Mouse (Mus musculus) liver, adult 2 months (tissue): ENCODE data around the gene Ntf5. TPM values are rescaled to one million over a fixed set of nuclear protein-coding genes. Genes with fewer than 3 reads are reported as not detected.

Source experiments
- DNase-seq: peaks from one replicate; pipeline ENCODE4 v3.0.0-alpha.2; 2011; ENCODE audit warnings: low read depth, low spot score; ENCODE audit errors: extremely low read depth
- H3K27ac ChIP-seq: fragments of 200-500 bp; replicated peaks from 2 replicates; pipeline ENCODE4 v1.5.1; 2012; ENCODE audit warnings: low read depth, mild to moderate bottlenecking, control low read depth, inconsistent platforms, low read length; ENCODE audit not compliant: insufficient read depth
- H3K27me3 ChIP-seq: fragments of 200-500 bp; 2 replicates; pipeline ENCODE4 v1.6.1; 2012; ENCODE audit warnings: mild to moderate bottlenecking, moderate library complexity, low read length, inconsistent platforms; ENCODE audit not compliant: control insufficient read depth, insufficient read depth
- H3K36me3 ChIP-seq: fragments of 200-500 bp; 2 replicates; pipeline ENCODE4 v1.6.1; 2012; ENCODE audit warnings: low read length, inconsistent platforms; ENCODE audit not compliant: control insufficient read depth, insufficient read depth
- H3K4me1 ChIP-seq: fragments of 200-500 bp; 2 replicates; pipeline ENCODE4 v1.6.1; 2011; ENCODE audit warnings: low read length; ENCODE audit not compliant: control insufficient read depth, insufficient read depth
- H3K4me3 ChIP-seq: fragments of 200-500 bp; 2 replicates; pipeline ENCODE4 v1.5.1; 2011; ENCODE audit warnings: low read depth, mild to moderate bottlenecking, control low read depth, low read length, moderate library complexity; ENCODE audit not compliant: insufficient read depth
- H3K79me2 ChIP-seq: fragments of 200-500 bp; 2 replicates; pipeline ENCODE4 v1.6.1; 2012; ENCODE audit warnings: inconsistent platforms, mild to moderate bottlenecking, low read length, moderate library complexity; ENCODE audit not compliant: control insufficient read depth, insufficient read depth
- H3K9ac ChIP-seq: fragments of 200-500 bp; 2 replicates; pipeline ENCODE4 v1.6.1; 2012; ENCODE audit warnings: low read depth, mild to moderate bottlenecking, control low read depth, inconsistent platforms, low read length
- CTCF ChIP-seq: fragments of 200-500 bp; IDR thresholded peaks from 2 replicates; pipeline ENCODE4 v1.5.1; 2011; ENCODE audit warnings: low read depth, low read length, control low read depth
- POLR2A ChIP-seq: fragments of 200-500 bp; IDR thresholded peaks from 2 replicates; pipeline ENCODE4 v1.6.1; 2011; ENCODE audit warnings: low read length, control low read depth; ENCODE audit not compliant: insufficient read depth; ENCODE audit errors: extremely low read depth
- WGBS: fragments of 180-500 bp; shearing (Covaris S2); methylation state at CpG from one replicate; pipeline ENCODE4 v1.1.7; 2018; 5-methylcytosine and 5-hydroxymethylcytosine counted together
- polyA plus RNA-seq: library from polyadenylated mRNA; depleted of rRNA; stranded (reverse); fragments of >200 nt; gene quantifications from 2 replicates; pipeline ENCODE4 v1.2.3, GENCODE M21; 2012
- total RNA-seq: library from RNA; depleted of rRNA; stranded (reverse); fragments of >200 nt; gene quantifications from 2 replicates; pipeline ENCODE4 v1.2.3, GENCODE M21; 2014

Ntf5 gene
- total and polyA plus RNA-seq, 2 experiments = not detected

DNA sequence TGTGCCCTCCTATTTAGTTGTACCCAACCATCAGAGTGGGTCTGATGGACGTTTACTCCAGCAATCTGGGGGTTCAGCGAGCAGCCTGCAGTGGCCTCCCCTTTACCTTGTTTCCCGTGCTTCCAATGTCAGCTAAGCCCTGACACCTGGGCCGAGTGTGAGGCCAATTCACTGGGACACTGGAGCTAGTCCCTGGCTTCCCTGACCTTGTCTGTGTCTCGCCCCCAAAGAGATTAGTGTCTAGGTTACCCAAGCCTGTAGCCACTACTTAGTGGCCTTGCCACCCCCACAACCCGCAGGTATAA lies 7.1 kb downstream of the Ntf5 start, which contains the start of gene Lhb:
Lhb (plus strand) TSS at position 206 of the 305 bp plus-strand sequence.
- TF ChIP-seq CTCF = no peak
- no peak for TF ChIP-seq POLR2A
- Histone ChIP-seq H3K27ac (no peak within 1 kb of the TSS), H3K79me2 (no peaks in the 10 kb centered on the region), H3K27me3 (peaks cover 4% of the 10 kb centered on the region; the same call in 1 of the 2 replicates), H3K4me1 (no peaks in the 10 kb centered on the region), H3K9ac (no peak within 1 kb of the TSS), H3K36me3 (no peaks in the 10 kb centered on the region; the same call in 1 of the 2 replicates), H3K4me3 (no peak within 1 kb of the TSS)
- 87% methylated on average over 6 of the region's 6 CpGs for WGBS
- no peak for DNase-seq

- Histone ChIP-seq H3K27ac (no peak overlapping the region), H3K9ac (no peak overlapping the region), H3K79me2 (no peaks in the 10 kb centered on the region), H3K27me3 (no peaks in the 10 kb centered on the region), H3K4me3 (no peak overlapping the region), H3K36me3 (no peaks in the 10 kb centered on the region; the same call in 1 of the 2 replicates), H3K4me1 (no peaks in the 10 kb centered on the region)
- WGBS = 97% methylated on average over 14 of the region's 14 CpGs
- DNase-seq = no peak
- TF ChIP-seq POLR2A (no peak), CTCF (no peak)
These were observed 7.7 kb downstream of the Ntf5 start for GRCm38 (mm10) chr7:45421194-45421593.

- Histone ChIP-seq H3K27me3 (no peaks in the 10 kb centered on the region), H3K4me3 (no peak overlapping the region), H3K36me3 (no peaks in the 10 kb centered on the region; the same call in 1 of the 2 replicates), H3K27ac (no peak overlapping the region), H3K79me2 (0 out of 2 replicates have a peak, but pooled peaks cover 4% of the 10 kb centered on the region), H3K9ac (no peak overlapping the region), H3K4me1 (no peaks in the 10 kb centered on the region)
- 84% methylated on average over 8 of the region's 8 CpGs for WGBS
- DNase-seq = no peak
- TF ChIP-seq CTCF (no peak), POLR2A (no peak)
These were observed 13.1 kb downstream of the Ntf5 start for GRCm38 (mm10) chr7:45426556-45426955.

DNA sequence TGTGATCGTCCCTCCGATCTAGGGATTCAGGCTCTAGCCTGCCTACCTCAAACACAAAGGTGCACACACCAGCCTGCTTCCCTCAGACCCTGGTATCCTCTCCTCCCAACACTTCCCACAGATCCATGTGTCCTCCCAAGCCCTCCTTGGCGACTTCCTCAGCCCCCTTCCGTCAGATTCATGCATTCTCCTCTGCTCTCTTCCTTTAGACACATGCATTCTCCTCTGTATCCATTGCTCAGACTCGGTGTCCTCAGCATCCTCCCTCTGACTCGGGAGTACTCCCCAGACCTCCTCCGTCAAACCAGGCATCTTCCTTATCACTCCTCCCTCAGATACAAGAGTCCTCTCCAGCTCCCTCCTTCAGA lies 20.3 kb downstream of the Ntf5 start:
- H3K27me3 ChIP-seq = no peaks in the 10 kb centered on the region
- H3K79me2 ChIP-seq = peaks cover 12% of the 10 kb centered on the region; the same call in 1 of the 2 replicates
- under 1% methylated on average over 7 of the region's 7 CpGs for WGBS
- TF ChIP-seq CTCF = no peak
- TF ChIP-seq POLR2A = no peak
- no peak for DNase-seq
- H3K9ac ChIP-seq = peak overlapping the region; percentile 60
- H3K27ac ChIP-seq = no peak overlapping the region; the same call in 1 of the 2 replicates
- peak overlapping the region; percentile 55 for H3K4me3 ChIP-seq
- peaks cover 14% of the 10 kb centered on the region for H3K4me1 ChIP-seq
- no peaks in the 10 kb centered on the region for H3K36me3 ChIP-seq

DNA sequence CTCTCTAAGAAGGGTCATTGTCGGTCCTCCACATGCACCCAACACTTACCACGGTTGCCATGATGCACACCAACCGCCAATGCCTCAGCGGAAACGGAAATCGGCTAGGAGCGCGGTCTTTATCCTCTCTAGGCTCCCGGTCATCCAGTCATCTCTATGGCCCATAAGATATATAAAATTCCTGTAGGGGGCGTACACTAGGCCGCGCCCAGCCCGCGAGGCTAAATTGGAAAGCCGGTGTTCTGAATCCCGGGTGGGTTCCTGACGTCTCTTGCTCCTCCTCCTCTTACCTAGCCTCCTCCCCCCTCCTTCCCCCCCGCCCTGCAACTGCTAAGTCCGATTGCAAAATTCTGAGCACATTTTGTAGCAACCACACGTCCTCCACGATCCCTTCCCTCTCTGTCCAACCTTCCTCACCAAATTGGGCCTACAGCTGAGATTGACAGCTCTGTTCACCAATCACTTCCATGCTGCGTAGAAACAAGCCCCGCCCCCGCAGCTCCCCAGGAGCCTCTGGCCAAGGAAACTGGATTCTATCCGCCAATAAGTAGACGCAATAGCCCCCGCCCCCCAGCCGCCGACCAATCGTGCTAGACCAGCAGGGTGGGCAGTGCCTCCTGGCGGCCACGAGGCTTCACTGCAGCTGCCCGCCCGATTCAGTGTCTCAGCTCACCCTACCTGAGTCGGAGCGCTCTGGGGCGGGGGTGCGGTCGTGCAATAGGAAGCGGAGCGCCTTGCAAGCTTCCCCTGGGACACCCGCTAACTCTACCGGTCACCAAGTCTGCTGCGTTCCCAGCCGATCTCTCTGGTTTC lies 20.9 kb downstream of the Ntf5 start, which contains the start of gene Gys1:
Gys1 (plus strand) TSS at position 642 of the 813 bp plus-strand sequence.
- no peaks in the 10 kb centered on the region for H3K27me3 ChIP-seq
- peak; percentile 100 for DNase-seq
- peaks cover 12% of the 10 kb centered on the region; the same call in 1 of the 2 replicates for H3K79me2 ChIP-seq
- H3K4me3 ChIP-seq = peak within 1 kb of the TSS; percentile 61
- peak within 1 kb of the TSS; percentile 72 for H3K9ac ChIP-seq
- WGBS = 1% methylated on average over 45 of the region's 45 CpGs
- H3K4me1 ChIP-seq = peaks cover 14% of the 10 kb centered on the region
- no peaks in the 10 kb centered on the region for H3K36me3 ChIP-seq
- peak within 1 kb of the TSS; percentile 11 for H3K27ac ChIP-seq
- TF ChIP-seq CTCF (peak; percentile 94), POLR2A (peak; percentile 61; the same call in 1 of the 2 replicates)

DNA sequence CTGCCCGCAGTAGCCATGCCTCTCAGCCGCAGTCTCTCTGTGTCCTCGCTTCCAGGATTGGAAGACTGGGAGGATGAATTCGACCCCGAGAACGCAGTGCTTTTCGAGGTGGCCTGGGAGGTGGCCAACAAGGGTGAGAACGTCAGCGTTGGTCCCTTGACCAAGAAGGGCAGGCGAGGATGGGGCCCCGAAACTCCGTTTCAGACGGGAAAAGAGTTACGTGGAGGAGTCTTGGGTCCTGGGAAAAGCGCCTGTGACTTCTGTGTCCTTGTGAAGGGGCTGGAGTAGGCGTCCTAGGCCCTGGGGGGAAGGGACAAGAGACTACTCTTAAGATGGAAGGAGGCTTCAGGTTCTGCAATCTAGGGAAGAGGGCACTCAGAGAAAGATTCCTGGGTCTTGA lies 21.5 kb downstream of the Ntf5 start:
- under 1% methylated on average over 16 of the region's 16 CpGs for WGBS
- peaks cover 14% of the 10 kb centered on the region for H3K4me1 ChIP-seq

More for the DNA sequence above, 21.5 kb downstream of the Ntf5 start:
- TF ChIP-seq CTCF (no peak), POLR2A (no peak)
- Histone ChIP-seq H3K27ac (peak overlapping the region; percentile 11; the same call in 1 of the 2 replicates), H3K9ac (peak overlapping the region; percentile 72), H3K36me3 (no peaks in the 10 kb centered on the region), H3K27me3 (no peaks in the 10 kb centered on the region), H3K79me2 (peaks cover 12% of the 10 kb centered on the region; the same call in 1 of the 2 replicates), H3K4me3 (peak overlapping the region; percentile 61)
- no peak for DNase-seq
